Mouse (Mus musculus) ES-E14 (cell line): Measurements from ENCODE around the gene Mrps30. TPM values are rescaled to one million over a fixed set of nuclear protein-coding genes. Genes with fewer than 3 reads are reported as not detected.

Experiments
- DNase-seq: peaks from one replicate; pipeline ENCODE4 v3.0.0-alpha.2; 2013; ENCODE audit warnings: low read depth, low spot score
- H3K27ac ChIP-seq: 2 replicates; pipeline ENCODE4 v1.5.1; 2012; ENCODE audit warnings: low read depth, mild to moderate bottlenecking, low read length, moderate library complexity, mixed read lengths; ENCODE audit not compliant: poor library complexity, insufficient read depth, severe bottlenecking
- H3K36me3 ChIP-seq: 2 replicates; pipeline ENCODE4 v1.6.1; 2012; ENCODE audit warnings: mild to moderate bottlenecking, low read length, moderate library complexity, mixed read lengths; ENCODE audit not compliant: control insufficient read depth, poor library complexity, insufficient read depth, severe bottlenecking
- H3K4me1 ChIP-seq, 2 experiments: fragments of 150-350 bp in 1 of 2; sonication (generic) in 1 of 2; 2 replicates each; pipeline ENCODE4 v1.6.1; 2012; ENCODE audit warnings: low read length in 2 of 2, mild to moderate bottlenecking in 1 of 2, mixed read lengths in 1 of 2; ENCODE audit not compliant: control insufficient read depth in 2 of 2, insufficient read depth in 2 of 2, poor library complexity in 1 of 2
- H3K4me3 ChIP-seq, 2 experiments: fragments of 150-350 bp in 1 of 2; sonication (generic) in 1 of 2; 2 replicates each; pipeline ENCODE4 v1.5.1; 2012; ENCODE audit warnings: low read length in 2 of 2, low read depth in 1 of 2, mild to moderate bottlenecking in 1 of 2, mixed read lengths in 1 of 2; ENCODE audit not compliant: insufficient read depth in 1 of 2, poor library complexity in 1 of 2, severe bottlenecking in 1 of 2
- H3K9ac ChIP-seq: 2 replicates; pipeline ENCODE4 v1.6.1; 2012; ENCODE audit warnings: low read depth, mild to moderate bottlenecking, low read length, mixed read lengths; ENCODE audit not compliant: poor library complexity, insufficient read depth, severe bottlenecking
- H3K9me3 ChIP-seq: fragments of 150-350 bp; sonication (generic); 2 replicates; pipeline ENCODE4 v1.6.1; 2012; ENCODE audit warnings: low read depth, mild to moderate bottlenecking, low read length; ENCODE audit not compliant: control insufficient read depth, insufficient read depth
- CHD2 ChIP-seq: IDR thresholded peaks from 2 replicates; pipeline ENCODE4 v1.6.1; 2014; ENCODE audit warnings: mild to moderate bottlenecking, low read depth, low read length, inconsistent platforms
- HCFC1 ChIP-seq: IDR thresholded peaks from 2 replicates; pipeline ENCODE4 v1.6.1; 2012; ENCODE audit warnings: low read length, inconsistent platforms, borderline replicate concordance; ENCODE audit not compliant: insufficient read depth
- MAFK ChIP-seq: IDR thresholded peaks from 2 replicates; pipeline ENCODE4 v1.6.1; 2014; ENCODE audit warnings: mild to moderate bottlenecking, low read depth, low read length, inconsistent platforms; ENCODE audit not compliant: insufficient read depth
- ZC3H11A ChIP-seq: IDR thresholded peaks from 2 replicates; pipeline ENCODE4 v1.6.1; 2012; ENCODE audit warnings: low read depth, mild to moderate bottlenecking, inconsistent platforms, low read length, borderline replicate concordance
- ZNF384 ChIP-seq: IDR thresholded peaks from 2 replicates; pipeline ENCODE4 v1.6.1; 2012; ENCODE audit warnings: low read depth, low read length, inconsistent platforms
- in situ Hi-C, 2 experiments: fragments of 600-800 bp; cut with MboI; formaldehyde crosslinking; loops; one replicate each; pipeline ENCODE4 v1.15.1; 2025; ENCODE audit warnings: low sequenced_read_pairs in 2 of 2, inconsistent platforms in 1 of 2; ENCODE audit not compliant: unreplicated experiment in 2 of 2
- total RNA-seq: library from RNA; depleted of rRNA; stranded (reverse); fragments of 300-350 nt; gene quantifications from 2 replicates; pipeline ENCODE4 v1.2.3, GENCODE M21; 2012; rRNA removed

Mrps30 gene
- total RNA-seq, 1 experiment = 29.6 TPM

- no peak for DNase-seq
- H3K27ac ChIP-seq = no peak overlapping the region
- H3K9ac ChIP-seq = no peak overlapping the region
- in situ Hi-C loops = no loop called here
- TF ChIP-seq ZNF384 (no peak), HCFC1 (no peak), ZC3H11A (no peak), MAFK (no peak), CHD2 (no peak)
- H3K36me3 ChIP-seq = no peaks in the 10 kb centered on the region
- no peaks in the 10 kb centered on the region for H3K9me3 ChIP-seq
- H3K4me3 ChIP-seq = no peak overlapping the region
- no peaks in the 10 kb centered on the region for H3K4me1 ChIP-seq
Observed at GRCm38 (mm10) chr13:118350870-118351269, 36.2 kb downstream of the Mrps30 start.

DNA sequence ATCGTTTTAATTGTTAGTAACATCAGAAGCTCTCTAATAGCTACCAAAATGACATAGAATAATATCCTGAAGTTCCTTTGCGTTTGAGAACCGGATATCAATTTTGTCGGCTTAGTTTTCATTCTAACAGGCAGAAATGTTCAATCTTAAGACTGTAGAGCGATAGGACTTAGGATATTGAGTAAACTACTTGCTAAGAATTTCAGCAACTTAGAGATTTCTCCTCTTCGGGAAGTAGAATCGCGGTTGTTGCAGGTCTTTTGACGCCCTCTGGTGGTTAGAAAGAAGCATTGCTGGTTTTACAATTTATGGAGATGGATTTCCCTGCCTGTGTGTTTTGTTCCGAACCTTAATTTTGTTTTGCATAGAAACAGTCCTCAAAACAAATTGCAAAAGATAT, 36.8 kb downstream of the Mrps30 start:
- no peak overlapping the region for H3K27ac ChIP-seq
- peak; percentile 19 for DNase-seq
- no peaks in the 10 kb centered on the region for H3K4me1 ChIP-seq
- TF ChIP-seq ZNF384 (no peak), ZC3H11A (peak; percentile 95), MAFK (no peak)
- no peak overlapping the region for H3K4me3 ChIP-seq
- no peak overlapping the region for H3K9ac ChIP-seq
- in situ Hi-C loops = no loop called here
- H3K9me3 ChIP-seq = no peaks in the 10 kb centered on the region
- H3K36me3 ChIP-seq = no peaks in the 10 kb centered on the region

Other genes with a start within 250 kb of the Mrps30 start
- 3.0 and 7.3 TPM in 2 replicates for gene B430218F22Rik, start 622 bp downstream of the Mrps30 start, total RNA-seq